Mouse (Mus musculus): ENCODE measurements at regions not wholly inside any gene's neighbourhood (a gene's known extent, or its start where the extent isn't known, plus 50 kb on each side); places are given as distances from the start of the nearest gene placed in this dataset.

DNA sequence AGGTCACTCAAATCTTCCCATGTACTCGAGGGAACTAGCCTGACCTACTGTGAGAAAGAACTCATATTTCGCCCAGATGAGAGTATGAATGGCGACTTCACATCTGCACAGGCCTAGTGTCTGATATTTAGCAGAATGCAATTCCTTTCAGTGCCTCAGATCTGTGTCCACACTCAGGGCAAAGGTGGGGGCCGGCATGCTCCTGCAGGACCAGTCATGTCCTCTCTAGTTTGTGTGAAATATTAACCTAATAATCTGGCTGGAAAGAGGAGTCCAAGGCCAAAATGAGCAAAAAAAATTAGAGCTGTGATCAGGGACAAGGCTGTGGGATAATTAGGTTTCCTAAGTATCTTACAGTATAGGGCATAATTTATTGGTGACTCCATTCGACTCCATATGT lies 292.1 kb downstream of the Irs2 start:
- H3K4me3 ChIP-seq (ENCODE audit: low read depth, low read length), result no peak overlapping the region
- 77% methylated on average over 5 of the region's 5 CpGs for WGBS
- H3K9ac ChIP-seq (replicated peaks; ENCODE audit: low read depth, low read length), result no peak overlapping the region
- no peaks in the 10 kb centered on the region for H3K9me3 ChIP-seq (ENCODE audit: control insufficient read depth, low read length)
- no peak overlapping the region for H3K27ac ChIP-seq (ENCODE audit: low read depth, low read length)
- no peaks in the 10 kb centered on the region; the same call in none of the 2 replicates for H3K4me1 ChIP-seq (ENCODE audit: control insufficient read depth, insufficient read depth, low read length)
- ATAC-seq (ENCODE audit: low read depth), result no peak
- H3K4me2 ChIP-seq (ENCODE audit: low read depth, low read length), result no peak overlapping the region
- no peaks in the 10 kb centered on the region for H3K36me3 ChIP-seq (ENCODE audit: control insufficient read depth, insufficient read depth, low read length)
- H3K27me3 ChIP-seq (ENCODE audit: control insufficient read depth, insufficient read depth, low read length), result no peaks in the 10 kb centered on the region

DNA sequence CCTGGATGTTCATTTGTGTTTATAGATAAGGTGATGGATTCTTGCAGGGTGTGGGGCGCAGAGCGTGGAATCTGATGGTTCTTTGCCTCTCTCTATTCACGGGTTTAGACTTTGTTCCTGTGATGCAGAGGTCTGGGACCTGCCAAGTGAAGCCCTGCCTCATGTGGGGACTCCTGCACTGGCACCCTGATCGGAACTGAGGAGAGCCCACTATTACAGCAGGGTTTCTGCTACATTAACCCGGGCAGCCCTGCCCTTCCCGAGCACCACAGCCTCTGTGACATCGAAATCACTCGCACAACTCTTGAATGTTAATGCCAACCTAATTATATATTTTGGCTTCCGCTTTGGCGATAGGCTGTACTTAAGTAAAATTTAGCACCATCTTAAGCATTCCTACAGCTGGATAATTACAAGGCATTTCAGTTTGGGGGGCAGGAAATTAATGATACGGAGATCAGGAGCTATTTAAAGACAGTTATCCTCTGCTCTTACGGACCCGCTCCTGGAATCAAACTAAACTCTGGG lies 294.7 kb downstream of the Irs2 start:
- H3K9ac ChIP-seq (replicated peaks; ENCODE audit: low read depth, low read length), result no peak overlapping the region
- H3K4me3 ChIP-seq (ENCODE audit: low read depth, low read length), result no peak overlapping the region
- 62% methylated on average over 13 of the region's 13 CpGs for WGBS
- H3K4me2 ChIP-seq (ENCODE audit: low read depth, low read length), result no peak overlapping the region
- no peaks in the 10 kb centered on the region for H3K9me3 ChIP-seq (ENCODE audit: control insufficient read depth, low read length)
- no peaks in the 10 kb centered on the region; the same call in none of the 2 replicates for H3K4me1 ChIP-seq (ENCODE audit: control insufficient read depth, insufficient read depth, low read length)
- no peak for ATAC-seq (ENCODE audit: low read depth)
- no peaks in the 10 kb centered on the region for H3K27me3 ChIP-seq (ENCODE audit: control insufficient read depth, insufficient read depth, low read length)
- no peaks in the 10 kb centered on the region for H3K36me3 ChIP-seq (ENCODE audit: control insufficient read depth, insufficient read depth, low read length)
- H3K27ac ChIP-seq (ENCODE audit: low read depth, low read length), result no peak overlapping the region

GRCm38 (mm10) chr8:10712118-10712689 lies 296.1 kb downstream of the Irs2 start:
- H3K4me1 ChIP-seq (ENCODE audit: control insufficient read depth, insufficient read depth, low read length), result no peaks in the 10 kb centered on the region; the same call in 1 of the 2 replicates
- H3K9ac ChIP-seq (replicated peaks; ENCODE audit: low read depth, low read length), result no peak overlapping the region
- no peak for ATAC-seq (ENCODE audit: low read depth)
- H3K4me2 ChIP-seq (ENCODE audit: low read depth, low read length), result no peak overlapping the region
- no peak overlapping the region for H3K4me3 ChIP-seq (ENCODE audit: low read depth, low read length)
- no peaks in the 10 kb centered on the region for H3K9me3 ChIP-seq (ENCODE audit: control insufficient read depth, low read length)
- H3K27ac ChIP-seq (ENCODE audit: low read depth, low read length), result no peak overlapping the region
- WGBS, result 43% methylated on average over 7 of the region's 7 CpGs
- no peaks in the 10 kb centered on the region for H3K27me3 ChIP-seq (ENCODE audit: control insufficient read depth, insufficient read depth, low read length)
- H3K36me3 ChIP-seq (ENCODE audit: control insufficient read depth, insufficient read depth, low read length), result no peaks in the 10 kb centered on the region

GRCm38 (mm10) chr8:10711474-10711873 lies 296.8 kb downstream of the Irs2 start:
- Histone ChIP-seq H3K9ac (replicated peaks; ENCODE audit: low read depth, low read length) (no peak overlapping the region), H3K9me3 (ENCODE audit: control insufficient read depth, low read length) (no peaks in the 10 kb centered on the region), H3K27me3 (ENCODE audit: control insufficient read depth, insufficient read depth, low read length) (no peaks in the 10 kb centered on the region), H3K4me1 (ENCODE audit: control insufficient read depth, insufficient read depth, low read length) (no peaks in the 10 kb centered on the region; the same call in 1 of the 2 replicates), H3K4me3 (ENCODE audit: low read depth, low read length) (no peak overlapping the region), H3K27ac (ENCODE audit: low read depth, low read length) (no peak overlapping the region), H3K4me2 (ENCODE audit: low read depth, low read length) (no peak overlapping the region), H3K36me3 (ENCODE audit: control insufficient read depth, insufficient read depth, low read length) (no peaks in the 10 kb centered on the region)
- WGBS, result 46% methylated on average over 7 of the region's 7 CpGs
- ATAC-seq (ENCODE audit: low read depth), result no peak

- ATAC-seq (ENCODE audit: low read depth), result no peak
- Histone ChIP-seq H3K4me1 (ENCODE audit: control insufficient read depth, insufficient read depth, low read length) (no peaks in the 10 kb centered on the region; the same call in 1 of the 2 replicates), H3K4me3 (ENCODE audit: low read depth, low read length) (no peak overlapping the region), H3K9me3 (ENCODE audit: control insufficient read depth, low read length) (no peaks in the 10 kb centered on the region), H3K4me2 (ENCODE audit: low read depth, low read length) (no peak overlapping the region), H3K36me3 (ENCODE audit: control insufficient read depth, insufficient read depth, low read length) (no peaks in the 10 kb centered on the region), H3K9ac (replicated peaks; ENCODE audit: low read depth, low read length) (no peak overlapping the region), H3K27ac (ENCODE audit: low read depth, low read length) (no peak overlapping the region), H3K27me3 (ENCODE audit: control insufficient read depth, insufficient read depth, low read length) (no peaks in the 10 kb centered on the region)
- 90% methylated on average over 6 of the region's 6 CpGs for WGBS
These were observed 299.7 kb downstream of the Irs2 start for GRCm38 (mm10) chr8:10708509-10708908.

DNA sequence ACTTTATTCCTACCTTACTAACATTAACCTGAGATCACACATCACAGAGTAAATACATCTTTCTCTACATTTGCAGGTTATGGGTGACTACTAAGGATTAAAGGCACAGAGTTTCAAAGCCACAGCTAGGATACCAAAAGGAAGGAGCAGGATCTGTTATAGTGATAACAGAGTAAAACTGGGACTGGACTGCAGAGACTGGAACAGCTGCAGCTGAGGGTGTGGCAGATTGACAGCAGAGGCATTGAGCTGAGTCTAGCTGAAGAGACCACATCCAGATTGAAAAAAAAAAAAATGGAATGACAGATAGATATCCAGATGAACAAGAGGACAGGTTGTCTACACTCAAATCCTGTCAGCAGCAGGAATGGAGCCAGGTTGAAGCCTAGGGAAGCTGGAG lies 301.1 kb downstream of the Irs2 start:
- no peak overlapping the region for H3K9ac ChIP-seq (replicated peaks; ENCODE audit: low read depth, low read length)
- H3K27me3 ChIP-seq (ENCODE audit: control insufficient read depth, insufficient read depth, low read length), result no peaks in the 10 kb centered on the region
- H3K4me2 ChIP-seq (ENCODE audit: low read depth, low read length), result no peak overlapping the region
- no peak for ATAC-seq (ENCODE audit: low read depth)
- no peaks in the 10 kb centered on the region for H3K9me3 ChIP-seq (ENCODE audit: control insufficient read depth, low read length)
- no peak overlapping the region for H3K27ac ChIP-seq (ENCODE audit: low read depth, low read length)
- H3K36me3 ChIP-seq (ENCODE audit: control insufficient read depth, insufficient read depth, low read length), result no peaks in the 10 kb centered on the region
- peaks cover 3% of the 10 kb centered on the region; the same call in 1 of the 2 replicates for H3K4me1 ChIP-seq (ENCODE audit: control insufficient read depth, insufficient read depth, low read length)
- no peak overlapping the region for H3K4me3 ChIP-seq (ENCODE audit: low read depth, low read length)

DNA sequence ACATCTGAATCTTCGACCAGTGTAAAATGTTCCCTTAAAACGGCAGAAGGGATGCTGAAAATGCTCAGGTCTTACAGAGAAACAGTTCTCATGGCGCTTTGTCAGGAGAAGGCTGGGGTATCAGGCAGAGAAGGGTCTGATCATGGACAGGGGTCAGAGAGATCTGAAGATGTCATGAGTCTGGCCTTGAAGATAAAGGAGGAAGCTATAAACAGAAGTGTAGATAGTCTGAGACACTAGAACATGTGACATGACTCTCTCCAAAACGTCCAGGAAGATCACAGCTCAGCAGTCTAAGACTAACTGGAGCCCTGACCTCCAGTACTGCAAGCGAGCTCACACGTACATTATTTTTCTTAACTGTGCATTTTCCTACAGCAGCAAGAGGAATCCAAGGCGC lies 302.3 kb downstream of the Irs2 start:
- Histone ChIP-seq H3K4me2 (ENCODE audit: low read depth, low read length) (no peak overlapping the region), H3K36me3 (ENCODE audit: control insufficient read depth, insufficient read depth, low read length) (no peaks in the 10 kb centered on the region), H3K9me3 (ENCODE audit: control insufficient read depth, low read length) (no peaks in the 10 kb centered on the region), H3K27ac (ENCODE audit: low read depth, low read length) (no peak overlapping the region), H3K9ac (replicated peaks; ENCODE audit: low read depth, low read length) (no peak overlapping the region), H3K4me3 (ENCODE audit: low read depth, low read length) (no peak overlapping the region), H3K4me1 (ENCODE audit: control insufficient read depth, insufficient read depth, low read length) (peaks cover 9% of the 10 kb centered on the region; the same call in 1 of the 2 replicates), H3K27me3 (ENCODE audit: control insufficient read depth, insufficient read depth, low read length) (no peaks in the 10 kb centered on the region)
- WGBS, result 73% methylated on average over 7 of the region's 7 CpGs
- no peak for ATAC-seq (ENCODE audit: low read depth)

GRCm38 (mm10) chr8:10702755-10703154 lies 305.5 kb downstream of the Irs2 start:
- Histone ChIP-seq H3K9ac (replicated peaks; ENCODE audit: low read depth, low read length) (no peak overlapping the region), H3K9me3 (ENCODE audit: control insufficient read depth, low read length) (no peaks in the 10 kb centered on the region), H3K4me3 (ENCODE audit: low read depth, low read length) (no peak overlapping the region), H3K36me3 (ENCODE audit: control insufficient read depth, insufficient read depth, low read length) (no peaks in the 10 kb centered on the region), H3K4me2 (ENCODE audit: low read depth, low read length) (no peak overlapping the region), H3K27ac (ENCODE audit: low read depth, low read length) (no peak overlapping the region), H3K4me1 (ENCODE audit: control insufficient read depth, insufficient read depth, low read length) (peaks cover 9% of the 10 kb centered on the region; the same call in 1 of the 2 replicates), H3K27me3 (ENCODE audit: control insufficient read depth, insufficient read depth, low read length) (no peaks in the 10 kb centered on the region)
- no peak for ATAC-seq (ENCODE audit: low read depth)
- WGBS, result 88% methylated on average over 7 of the region's 7 CpGs

DNA sequence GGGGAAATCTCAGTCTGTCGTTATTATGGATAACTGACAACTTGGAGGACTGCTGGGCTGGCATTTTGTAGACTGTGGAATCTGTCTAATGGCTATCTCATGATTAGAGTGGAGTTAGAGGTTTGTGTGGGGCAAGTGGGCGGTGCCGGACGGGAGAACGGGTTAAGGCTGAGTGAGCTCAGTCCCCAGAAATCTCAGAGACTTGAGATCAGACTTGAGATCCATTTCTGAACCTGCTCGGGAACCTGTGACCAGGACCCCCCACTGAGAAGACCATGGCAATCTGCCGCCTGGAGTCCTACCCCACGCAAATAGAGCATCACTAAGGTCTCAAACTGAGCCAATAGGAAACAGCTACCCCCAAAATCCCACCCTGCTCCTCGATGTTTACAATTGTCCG lies 306.0 kb downstream of the Irs2 start:
- H3K4me3 ChIP-seq (ENCODE audit: low read depth, low read length), result no peak overlapping the region
- H3K27me3 ChIP-seq (ENCODE audit: control insufficient read depth, insufficient read depth, low read length), result no peaks in the 10 kb centered on the region
- H3K9ac ChIP-seq (replicated peaks; ENCODE audit: low read depth, low read length), result no peak overlapping the region
- WGBS, result 48% methylated on average over 10 of the region's 10 CpGs
- no peaks in the 10 kb centered on the region for H3K36me3 ChIP-seq (ENCODE audit: control insufficient read depth, insufficient read depth, low read length)
- ATAC-seq (ENCODE audit: low read depth), result 0 out of 2 replicates have a peak, but pooled peaks have one; percentile 9
- no peaks in the 10 kb centered on the region for H3K9me3 ChIP-seq (ENCODE audit: control insufficient read depth, low read length)
- H3K4me2 ChIP-seq (ENCODE audit: low read depth, low read length), result peak overlapping the region; percentile 14; the same call in 1 of the 2 replicates
- H3K4me1 ChIP-seq (ENCODE audit: control insufficient read depth, insufficient read depth, low read length), result peaks cover 9% of the 10 kb centered on the region; the same call in 1 of the 2 replicates
- H3K27ac ChIP-seq (ENCODE audit: low read depth, low read length), result no peak overlapping the region
